Mouse (Mus musculus) forebrain, embryonic 14.5 days (tissue): ENCODE data around the gene Med20. TPM values are rescaled to one million over a fixed set of nuclear protein-coding genes. Genes with fewer than 3 reads are reported as not detected.
"Not testable (repeated sequence)": the region's sequence is repeated elsewhere in the genome, so short reads cannot be mapped to it uniquely, and the experiment has no call there.

Source experiments
- ATAC-seq: fragments of 200-750 bp; cut with Nextera tagmentation; 2 replicates; pipeline ENCODE4 v1.8.0; 2017; ENCODE audit warnings: mild to moderate bottlenecking, moderate library complexity
- DNase-seq: peaks from one replicate; pipeline ENCODE4 v3.0.0-alpha.2; 2015; ENCODE audit warnings: low spot score
- H3K27ac ChIP-seq: fragments of 300-500 bp; sonication (generic); 2 replicates; pipeline ENCODE4 v1.5.1; 2014; ENCODE audit warnings: low read depth, mild to moderate bottlenecking, control low read depth, low read length, moderate library complexity
- H3K27me3 ChIP-seq: fragments of 300-500 bp; sonication (generic); replicated peaks from 2 replicates; pipeline ENCODE4 v1.6.1; 2014; ENCODE audit warnings: low read length, control low read depth, mixed read lengths; ENCODE audit not compliant: control insufficient read depth, insufficient read depth
- H3K36me3 ChIP-seq: fragments of 300-500 bp; sonication (generic); 2 replicates; pipeline ENCODE4 v1.6.1; 2014; ENCODE audit warnings: low read length, control low read depth; ENCODE audit not compliant: control insufficient read depth, insufficient read depth
- H3K4me1 ChIP-seq: fragments of 300-500 bp; sonication (generic); 2 replicates; pipeline ENCODE4 v1.6.1; 2014; ENCODE audit warnings: antibody characterized with exemption, low read length, control low read depth; ENCODE audit not compliant: control insufficient read depth, insufficient read depth
- H3K4me2 ChIP-seq: fragments of 300-500 bp; sonication (generic); 2 replicates; pipeline ENCODE4 v1.6.1; 2014; ENCODE audit warnings: mild to moderate bottlenecking, control low read depth, low read length
- H3K4me3 ChIP-seq: fragments of 300-500 bp; sonication (generic); 2 replicates; pipeline ENCODE4 v1.5.1; 2014; ENCODE audit warnings: low read depth, low read length, control low read depth
- H3K9ac ChIP-seq: fragments of 300-500 bp; sonication (generic); 2 replicates; pipeline ENCODE4 v1.6.1; 2014; ENCODE audit warnings: mild to moderate bottlenecking, low read length, control low read depth, moderate library complexity
- H3K9me3 ChIP-seq: fragments of 300-500 bp; sonication (generic); replicated peaks from 2 replicates; pipeline ENCODE4 v1.6.1; 2016; ENCODE audit warnings: low read length, control low read depth, mixed read lengths; ENCODE audit not compliant: control insufficient read depth
- WGBS: fragments of 180-500 bp; shearing (Covaris S2); extraction: QIAGEN DNeasy Blood & Tissue Kit; methylation state at CpG from one replicate; pipeline ENCODE4 v1.1.7; 2014; 5-methylcytosine and 5-hydroxymethylcytosine counted together
- polyA plus RNA-seq: library from polyadenylated mRNA; unstranded; fragments of >200 nt; fragmentation: Nextera tagmentation; extraction: Ambion mirVana; gene quantifications from 2 replicates; pipeline ENCODE4 v1.2.1, GENCODE M21; 2014

The Med20 gene
- polyA plus RNA-seq, 1 experiment from 2014 or later = 55.4 TPM

DNA sequence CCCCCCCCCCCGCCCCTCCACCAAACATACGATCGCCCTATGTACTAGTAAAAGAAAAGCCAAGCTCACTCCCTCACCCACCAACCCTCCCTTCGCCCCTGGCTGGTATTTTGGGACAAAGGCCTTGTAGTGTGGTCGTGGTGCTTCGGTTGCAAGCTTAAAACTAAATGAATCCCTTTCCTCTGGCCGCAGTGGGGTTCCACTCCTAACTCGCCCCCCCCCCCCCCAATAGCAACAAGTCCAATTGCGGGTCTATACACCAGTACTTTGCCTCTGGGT, 16.5 kb upstream of the Med20 start:
- Histone ChIP-seq H3K27me3 (no peaks in the 10 kb centered on the region), H3K4me1 (peaks cover 15% of the 10 kb centered on the region), H3K27ac (peak overlapping the region; percentile 81), H3K36me3 (peaks cover 13% of the 10 kb centered on the region), H3K9me3 (no peaks in the 10 kb centered on the region), H3K4me3 (peak overlapping the region; percentile 64), H3K9ac (peak overlapping the region; percentile 75), H3K4me2 (peak overlapping the region; percentile 98)
- ATAC-seq = no peak
- no peak for DNase-seq
- WGBS = 2% methylated on average over 7 of the region's 9 CpGs

GRCm38 (mm10) chr17:47595248-47596161, 15.9 kb upstream of the Med20 start:
- peak overlapping the region; percentile 75 for H3K9ac ChIP-seq
- H3K36me3 ChIP-seq = peaks cover 18% of the 10 kb centered on the region
- WGBS = under 1% methylated on average over 20 of the region's 21 CpGs
- ATAC-seq = peak; percentile 8
- peaks cover 15% of the 10 kb centered on the region for H3K4me1 ChIP-seq
- no peaks in the 10 kb centered on the region for H3K9me3 ChIP-seq
- H3K4me3 ChIP-seq = peak overlapping the region; percentile 64
- peak; percentile 64 for DNase-seq
- peak overlapping the region; percentile 81 for H3K27ac ChIP-seq
- peak overlapping the region; percentile 98 for H3K4me2 ChIP-seq
- no peaks in the 10 kb centered on the region for H3K27me3 ChIP-seq

- H3K27ac ChIP-seq = peak overlapping the region; percentile 81
- peaks cover 15% of the 10 kb centered on the region for H3K4me1 ChIP-seq
- no peak for DNase-seq
- ATAC-seq = no peak
- no peak overlapping the region for H3K4me3 ChIP-seq
- no peaks in the 10 kb centered on the region for H3K27me3 ChIP-seq
- H3K4me2 ChIP-seq = peak overlapping the region; percentile 98; the same call in 1 of the 2 replicates
- WGBS = 14% methylated on average over 6 of the region's 6 CpGs
- H3K9me3 ChIP-seq = no peaks in the 10 kb centered on the region
- peaks cover 26% of the 10 kb centered on the region for H3K36me3 ChIP-seq
- H3K9ac ChIP-seq = peak overlapping the region; percentile 75
Observed at GRCm38 (mm10) chr17:47596162-47596838, 15.1 kb upstream of the Med20 start.

DNA sequence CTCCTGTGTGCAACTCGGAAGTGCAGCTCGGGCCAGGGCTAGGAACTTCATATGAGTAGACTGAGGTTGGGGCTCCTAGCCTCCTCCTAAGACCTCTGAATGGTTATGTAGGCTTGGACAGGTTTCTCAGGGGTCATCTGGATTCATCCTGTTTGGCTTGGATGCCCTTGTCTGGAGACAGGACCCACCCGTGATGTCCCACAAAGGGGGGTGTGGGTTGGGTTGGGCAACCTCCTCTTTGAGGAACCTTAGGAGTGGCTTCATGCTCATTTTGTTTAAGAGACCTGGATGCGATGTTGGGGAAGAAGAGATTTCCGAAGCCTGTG, 14.6 kb upstream of the Med20 start:
- peaks cover 31% of the 10 kb centered on the region for H3K36me3 ChIP-seq
- H3K27ac ChIP-seq = no peak overlapping the region; the same call in 1 of the 2 replicates
- H3K4me1 ChIP-seq = peaks cover 15% of the 10 kb centered on the region
- ATAC-seq = no peak
- 59% methylated on average over 5 of the region's 5 CpGs for WGBS
- no peak overlapping the region; the same call in 1 of the 2 replicates for H3K4me2 ChIP-seq
- H3K9ac ChIP-seq = no peak overlapping the region; the same call in 1 of the 2 replicates
- H3K27me3 ChIP-seq = no peaks in the 10 kb centered on the region
- no peaks in the 10 kb centered on the region for H3K9me3 ChIP-seq
- DNase-seq = no peak
- no peak overlapping the region for H3K4me3 ChIP-seq

GRCm38 (mm10) chr17:47597261-47597660, 14.1 kb upstream of the Med20 start:
- Histone ChIP-seq H3K27me3 (no peaks in the 10 kb centered on the region), H3K36me3 (peaks cover 36% of the 10 kb centered on the region), H3K4me1 (peaks cover 15% of the 10 kb centered on the region), H3K4me3 (no peak overlapping the region), H3K27ac (no peak overlapping the region), H3K9me3 (no peaks in the 10 kb centered on the region), H3K4me2 (no peak overlapping the region), H3K9ac (no peak overlapping the region)
- no peak for DNase-seq
- 62% methylated on average over 13 of the region's 13 CpGs for WGBS
- no peak for ATAC-seq

DNA sequence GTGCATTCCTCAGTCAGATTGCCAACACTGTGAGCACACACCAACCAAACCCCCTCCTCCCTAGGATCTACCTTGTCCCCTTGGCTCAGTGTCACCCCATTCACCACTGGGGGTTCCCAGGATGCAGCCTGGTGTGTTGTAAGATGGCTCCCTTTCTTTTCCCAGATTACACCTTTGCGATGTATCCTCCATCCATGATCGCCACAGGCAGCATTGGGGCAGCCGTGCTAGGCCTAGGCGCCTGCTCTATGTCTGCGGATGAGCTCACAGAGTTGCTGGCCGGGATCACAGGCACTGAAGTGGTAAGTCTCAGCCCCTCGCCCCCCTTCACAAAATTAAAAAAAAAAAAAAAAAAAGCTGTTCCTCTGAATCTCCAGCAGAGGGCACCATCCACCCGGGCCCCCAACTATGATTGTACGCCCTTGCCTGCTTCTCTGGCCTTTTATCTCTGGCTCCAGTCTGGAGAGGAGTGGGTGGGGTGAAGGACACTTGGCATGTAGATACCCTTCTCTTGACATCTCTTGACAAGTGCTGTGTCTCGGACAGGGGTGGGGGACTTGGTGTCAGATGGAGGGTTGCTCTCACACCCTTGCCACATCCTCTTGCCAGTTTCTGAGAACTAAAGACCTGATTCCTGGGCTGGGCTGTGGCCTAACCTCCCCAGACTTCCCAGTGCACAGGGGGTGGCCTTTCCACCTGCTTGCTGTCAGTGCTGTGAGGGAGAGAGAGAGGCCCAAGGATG, 13.4 kb upstream of the Med20 start:
- peaks cover 43% of the 10 kb centered on the region for H3K36me3 ChIP-seq
- H3K4me1 ChIP-seq = peaks cover 15% of the 10 kb centered on the region
- H3K9ac ChIP-seq = no peak overlapping the region
- peak; percentile 60 for DNase-seq
- no peak overlapping the region for H3K27ac ChIP-seq
- H3K9me3 ChIP-seq = no peaks in the 10 kb centered on the region
- WGBS = 21% methylated on average over 10 of the region's 10 CpGs
- H3K27me3 ChIP-seq = no peaks in the 10 kb centered on the region
- no peak overlapping the region for H3K4me2 ChIP-seq
- H3K4me3 ChIP-seq = no peak overlapping the region
- ATAC-seq = 0 out of 2 replicates have a peak, but pooled peaks have one; percentile 13

GRCm38 (mm10) chr17:47598580-47599304, 12.6 kb upstream of the Med20 start:
- WGBS = 84% methylated on average over 10 of the region's 10 CpGs
- not testable (repeated sequence) for ATAC-seq

GRCm38 (mm10) chr17:47599511-47600297, 11.7 kb upstream of the Med20 start:
- no peak overlapping the region for H3K4me3 ChIP-seq
- no peak overlapping the region for H3K4me2 ChIP-seq
- DNase-seq (no peak), ATAC-seq (no peak)
- H3K36me3 ChIP-seq = peaks cover 57% of the 10 kb centered on the region
- no peak overlapping the region for H3K9ac ChIP-seq
- peaks cover 15% of the 10 kb centered on the region for H3K4me1 ChIP-seq
- WGBS = 80% methylated on average over 11 of the region's 11 CpGs
- no peaks in the 10 kb centered on the region for H3K9me3 ChIP-seq
- no peak overlapping the region for H3K27ac ChIP-seq
- no peaks in the 10 kb centered on the region for H3K27me3 ChIP-seq

More at GRCm38 (mm10) chr17:47598580-47599304, 12.6 kb upstream of the Med20 start:
- Histone ChIP-seq H3K4me1 (peaks cover 15% of the 10 kb centered on the region), H3K36me3 (peaks cover 47% of the 10 kb centered on the region)
- DNase-seq, H3K4me3 ChIP-seq, H3K27me3 ChIP-seq, H3K9me3 ChIP-seq, H3K9ac ChIP-seq, H3K4me2 ChIP-seq, H3K27ac ChIP-seq: not testable (repeated sequence)
